Mouse (Mus musculus): ENCODE data around the gene Syt3.

The Syt3 gene

DNA sequence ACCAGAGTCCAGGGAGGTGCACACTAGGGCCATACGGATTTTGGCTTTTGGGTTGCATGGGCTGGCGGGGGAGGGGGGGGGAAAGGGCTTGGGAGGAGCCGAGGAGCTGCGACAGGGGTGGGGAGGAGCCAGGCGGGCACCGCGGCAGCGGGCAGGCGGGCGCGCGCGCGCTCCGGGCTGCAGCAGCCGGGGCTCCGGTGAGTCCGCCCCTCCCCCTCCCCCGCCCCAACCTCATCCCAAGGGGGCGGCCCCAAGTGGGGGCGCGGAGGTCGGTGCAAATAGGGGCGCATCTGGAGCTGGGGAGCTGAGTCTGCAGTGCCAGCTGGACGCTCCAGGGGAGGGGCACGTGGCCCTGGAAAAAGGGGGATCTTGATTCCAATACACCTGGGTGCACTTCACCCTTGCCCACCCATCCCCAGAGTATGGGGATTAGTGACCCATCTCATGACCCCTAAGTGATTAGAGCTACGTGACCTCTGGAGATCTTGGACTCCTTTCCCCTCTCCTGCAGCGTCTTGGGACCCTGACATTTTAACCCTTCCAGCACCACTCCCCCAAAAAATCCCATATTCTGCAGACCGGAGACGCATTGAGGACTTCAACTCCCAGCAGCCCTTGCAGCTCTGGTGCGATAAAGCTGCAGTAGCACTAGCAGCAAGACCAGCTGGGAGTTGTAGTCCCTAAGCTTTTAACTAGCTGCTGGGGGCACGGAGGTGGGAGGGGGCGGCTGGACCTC is at the start of gene Syt3:
Gene Syt3 (plus strand): TSS at position 123 of the 736 bp plus-strand sequence.
- DNase-seq (ENCODE audit: inconsistent ontology term), result peak; percentile 43

GRCm38 (mm10) chr7:44334139-44334538 is 49.8 kb upstream of the Syt3 start:
- no peak for DNase-seq (ENCODE audit: inconsistent ontology term)

DNA sequence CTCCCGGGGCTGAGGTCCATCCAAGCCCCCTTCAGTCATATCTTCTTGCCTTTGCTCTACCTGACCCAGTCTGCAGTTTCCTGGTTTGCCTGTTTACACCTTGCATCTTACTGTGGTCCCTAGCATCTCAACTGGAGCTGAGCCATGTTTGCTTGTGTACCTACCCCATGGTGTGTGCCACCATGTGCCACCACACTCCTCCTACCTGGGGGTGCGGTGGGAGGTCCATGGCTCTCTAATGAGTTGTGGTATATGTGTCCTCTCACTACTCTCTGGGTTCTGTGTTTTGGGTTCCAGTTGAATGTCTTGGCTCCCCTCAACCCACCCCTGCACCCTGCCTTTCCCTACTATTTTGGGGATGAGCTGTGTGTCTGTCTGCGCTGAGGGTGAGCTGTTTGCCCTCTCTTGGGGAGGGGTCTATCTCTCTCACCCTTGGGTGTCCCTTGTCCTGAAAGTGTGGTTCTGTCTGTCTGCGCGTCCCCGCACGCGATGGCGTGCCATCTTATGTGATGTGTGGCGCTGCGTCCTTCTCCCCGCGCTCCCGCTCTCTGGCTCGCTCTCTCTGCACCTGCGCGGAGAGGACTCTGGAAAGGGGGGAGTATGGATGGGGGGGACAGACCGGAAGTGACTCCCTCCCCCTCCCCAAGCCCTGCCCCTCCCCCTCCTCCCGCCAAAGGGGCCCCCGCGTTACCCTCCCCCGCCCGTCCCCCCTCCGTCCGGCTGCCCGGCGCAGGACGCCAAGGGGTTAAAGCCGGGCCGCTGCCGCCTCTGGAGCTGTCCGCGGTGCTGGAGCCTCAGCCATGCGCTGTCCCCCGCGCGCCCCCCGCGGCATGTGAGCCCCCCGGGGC is 48.6 kb upstream of the Syt3 start:
- peak; percentile 43 for DNase-seq (ENCODE audit: inconsistent ontology term)

- DNase-seq (ENCODE audit: inconsistent ontology term), result no peak
Observed at GRCm38 (mm10) chr7:44336046-44337021, 47.6 kb upstream of the Syt3 start.

DNA sequence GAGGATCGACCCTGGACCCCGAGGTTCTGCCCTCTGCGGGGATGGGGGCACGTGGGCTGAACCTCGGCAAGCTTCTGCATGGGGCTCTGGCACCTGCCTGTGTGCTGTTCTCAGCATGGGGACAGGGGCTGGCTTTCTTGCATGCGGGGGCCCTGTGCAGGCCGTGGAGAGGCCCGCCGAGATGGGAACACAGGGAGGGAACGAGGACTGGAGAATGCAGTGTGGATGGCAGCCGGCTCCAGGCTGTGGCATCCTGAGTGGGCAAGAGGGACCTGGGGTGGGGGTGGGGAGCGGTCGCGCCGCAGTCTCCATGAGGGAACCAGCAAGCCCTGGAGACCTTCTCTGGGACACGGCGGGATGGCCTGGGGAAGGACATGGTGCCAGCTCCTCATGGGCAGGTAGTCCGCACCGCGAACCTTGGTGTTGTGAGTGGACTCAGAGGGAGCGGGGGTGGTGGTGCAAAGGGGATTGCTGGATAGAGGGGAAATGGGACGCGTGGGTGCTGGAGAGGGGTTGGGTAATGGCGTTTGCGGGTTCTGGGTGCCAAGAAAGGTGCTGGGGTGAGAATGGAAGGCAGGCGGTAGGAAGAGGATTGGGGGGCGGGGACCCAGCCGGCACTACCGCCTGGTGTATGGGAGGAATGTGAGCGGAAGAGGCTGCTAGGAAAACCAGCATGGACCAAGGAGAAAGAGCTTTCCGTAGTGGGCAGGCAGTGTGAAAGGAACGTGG is 46.6 kb upstream of the Syt3 start:
- DNase-seq (ENCODE audit: inconsistent ontology term), result no peak

DNA sequence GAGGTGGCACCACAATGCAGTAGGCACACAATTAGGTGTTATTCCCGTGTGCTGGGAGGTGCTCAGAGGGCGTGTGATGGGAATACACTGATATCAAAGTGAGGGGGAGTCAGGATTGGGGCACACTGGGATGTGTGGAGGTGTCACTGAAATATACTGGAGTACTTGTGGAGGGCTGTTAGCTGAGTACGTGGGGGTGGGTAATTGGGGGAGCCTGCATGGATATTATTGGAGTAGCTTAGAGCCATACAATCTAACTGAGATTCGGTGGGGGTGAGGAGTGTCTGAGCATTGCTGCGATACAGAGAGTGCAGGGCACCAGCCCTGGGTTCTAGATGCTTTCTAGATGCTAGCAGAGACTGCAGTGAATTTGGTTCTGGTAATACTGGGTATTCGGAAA is 43.7 kb upstream of the Syt3 start:
- no peak for DNase-seq (ENCODE audit: inconsistent ontology term)

DNA sequence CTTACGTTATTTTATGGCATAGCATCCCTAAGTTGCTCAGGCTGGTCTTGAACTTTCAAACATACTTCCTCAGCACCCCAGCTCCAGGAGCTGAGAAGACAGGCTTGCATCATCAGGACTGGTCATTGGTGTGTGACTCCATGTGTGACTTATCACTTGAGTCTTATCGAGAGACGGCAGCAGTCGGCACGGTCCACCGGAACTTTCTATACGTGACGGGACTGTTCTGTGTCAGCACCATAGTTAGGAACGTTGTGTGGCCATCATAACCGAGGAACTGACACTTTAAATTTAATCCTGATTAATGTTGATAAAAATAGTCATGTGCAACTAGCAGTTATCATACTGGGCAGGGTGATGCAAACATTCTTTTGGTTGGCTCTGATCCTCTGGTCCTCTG is 42.8 kb upstream of the Syt3 start:
- no peak for DNase-seq (ENCODE audit: inconsistent ontology term)

DNA sequence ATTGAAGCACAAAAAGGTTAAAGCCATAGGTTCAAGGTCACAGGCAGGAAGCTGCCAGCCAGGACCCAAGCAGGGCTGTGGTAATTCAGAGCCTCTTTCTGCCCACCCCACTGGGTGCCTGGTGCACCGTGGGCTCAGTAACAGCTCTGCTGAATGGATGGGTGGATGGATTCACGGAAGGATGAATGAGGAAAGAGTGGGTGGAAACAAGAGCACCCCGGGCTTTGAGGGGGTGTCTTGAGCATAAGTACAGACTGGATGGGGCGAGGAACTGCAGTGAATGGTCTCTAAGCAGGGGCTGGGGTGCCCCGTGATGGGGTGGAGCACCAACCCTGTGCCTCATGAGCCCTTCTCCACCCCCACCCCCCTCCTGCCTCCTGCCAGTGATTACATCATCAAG is 42.2 kb upstream of the Syt3 start:
- no peak for DNase-seq (ENCODE audit: inconsistent ontology term)

DNA sequence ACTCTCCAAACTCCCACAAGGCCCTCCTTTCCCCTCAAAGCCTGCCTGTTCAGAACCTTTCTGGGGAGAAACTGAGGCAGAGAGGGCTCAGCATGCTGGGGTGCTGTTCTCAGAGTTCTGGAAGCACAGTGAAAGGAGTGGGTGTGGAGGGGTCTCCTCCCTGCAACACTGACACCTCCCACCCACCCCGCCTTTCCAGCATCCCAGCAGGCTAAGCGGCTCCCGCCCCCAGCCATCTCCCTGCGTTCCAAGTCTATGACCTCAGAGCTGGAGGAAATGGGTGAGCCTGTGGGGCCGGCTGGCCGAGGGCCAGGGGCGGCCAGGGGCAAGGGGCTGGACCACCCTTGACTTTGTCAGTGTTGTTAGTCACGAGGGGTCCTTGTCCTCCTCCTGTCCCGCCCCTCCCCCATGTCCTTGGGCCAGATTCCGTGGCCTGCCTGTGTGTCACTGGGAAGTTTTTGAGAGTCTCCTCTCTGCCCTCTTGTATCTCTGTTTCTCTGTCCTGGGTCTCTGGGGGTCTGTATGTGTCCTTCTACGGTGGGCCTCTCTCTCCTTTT is 40.4 kb upstream of the Syt3 start:
- no peak for DNase-seq (ENCODE audit: inconsistent ontology term)

GRCm38 (mm10) chr7:44344622-44345021 is 39.3 kb upstream of the Syt3 start:
- no peak for DNase-seq (ENCODE audit: inconsistent ontology term)

GRCm38 (mm10) chr7:44349043-44349442 is 34.9 kb upstream of the Syt3 start:
- no peak for DNase-seq (ENCODE audit: inconsistent ontology term)

DNA sequence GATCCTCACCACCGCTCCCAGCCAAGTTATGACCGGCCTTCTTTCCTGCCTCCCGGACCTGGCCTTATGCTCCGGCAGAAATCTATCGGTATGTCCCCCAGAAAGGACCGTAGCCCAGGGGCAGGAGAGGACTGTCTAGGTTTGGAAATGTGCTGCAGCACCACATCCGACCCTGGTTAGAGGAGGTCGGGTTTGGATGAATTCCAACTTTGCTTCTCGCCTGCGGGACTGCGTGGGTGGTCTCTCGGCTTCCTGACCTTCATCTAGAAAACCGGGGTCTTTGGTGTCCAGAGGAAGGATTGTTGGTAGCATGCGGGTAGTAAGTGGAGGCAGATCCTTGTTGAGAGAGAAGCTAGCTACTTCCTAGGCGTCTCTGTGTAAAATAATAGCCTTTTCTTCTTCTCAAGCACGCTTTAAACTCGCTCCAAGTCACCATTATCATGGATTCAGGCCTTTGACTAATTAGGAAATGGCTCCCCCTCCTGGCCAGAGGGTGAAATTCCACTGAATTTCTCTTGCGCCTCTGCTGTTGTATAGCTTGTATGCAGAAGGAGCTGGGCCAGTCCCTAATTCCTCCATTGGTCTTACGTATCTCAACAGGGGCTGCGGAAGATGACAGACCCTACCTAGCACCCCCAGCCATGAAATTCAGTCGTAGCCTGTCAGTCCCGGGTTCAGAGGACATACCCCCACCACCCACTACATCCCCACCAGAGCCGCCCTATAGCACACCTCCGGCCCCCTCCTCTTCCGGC is 32.8 kb upstream of the Syt3 start:
- DNase-seq (ENCODE audit: inconsistent ontology term), result peak; percentile 86

- no peak for DNase-seq (ENCODE audit: inconsistent ontology term)
Observed at GRCm38 (mm10) chr7:44351881-44352749, 31.8 kb upstream of the Syt3 start.

DNA sequence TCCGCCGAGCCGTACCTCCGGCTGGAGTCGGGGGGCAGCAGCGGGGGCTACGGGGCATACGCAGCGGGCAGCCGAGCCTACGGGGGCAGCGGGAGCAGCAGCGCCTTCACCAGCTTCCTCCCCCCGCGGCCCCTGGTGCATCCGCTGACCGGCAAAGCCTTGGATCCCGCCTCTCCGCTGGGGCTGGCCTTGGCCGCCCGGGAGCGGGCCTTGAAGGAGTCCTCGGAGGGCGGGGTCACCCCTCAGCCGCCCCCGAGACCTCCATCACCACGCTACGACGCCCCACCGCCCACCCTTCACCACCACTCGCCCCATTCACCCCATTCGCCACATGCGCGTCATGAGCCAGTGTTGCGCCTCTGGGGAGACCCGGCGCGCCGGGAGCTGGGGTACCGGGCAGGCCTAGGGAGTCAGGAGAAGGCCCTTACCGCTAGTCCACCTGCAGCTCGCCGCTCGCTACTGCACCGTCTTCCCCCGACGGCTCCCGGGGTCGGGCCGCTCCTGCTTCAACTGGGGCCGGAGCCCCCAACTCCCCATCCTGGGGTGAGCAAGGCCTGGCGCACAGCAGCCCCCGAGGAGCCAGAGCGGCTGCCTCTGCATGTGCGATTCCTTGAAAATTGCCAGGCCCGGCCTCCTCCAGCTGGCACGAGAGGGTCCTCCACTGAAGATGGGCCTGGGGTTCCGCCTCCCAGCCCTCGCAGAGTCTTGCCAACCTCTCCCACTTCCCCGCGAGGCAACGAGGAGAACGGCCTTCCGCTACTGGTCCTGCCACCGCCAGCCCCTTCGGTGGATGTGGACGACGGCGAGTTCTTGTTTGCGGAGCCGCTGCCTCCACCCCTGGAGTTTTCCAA is 30.9 kb upstream of the Syt3 start:
- DNase-seq (ENCODE audit: inconsistent ontology term), result no peak

- DNase-seq (ENCODE audit: inconsistent ontology term), result no peak
Observed at GRCm38 (mm10) chr7:44353601-44354340, 30.1 kb upstream of the Syt3 start.

DNA sequence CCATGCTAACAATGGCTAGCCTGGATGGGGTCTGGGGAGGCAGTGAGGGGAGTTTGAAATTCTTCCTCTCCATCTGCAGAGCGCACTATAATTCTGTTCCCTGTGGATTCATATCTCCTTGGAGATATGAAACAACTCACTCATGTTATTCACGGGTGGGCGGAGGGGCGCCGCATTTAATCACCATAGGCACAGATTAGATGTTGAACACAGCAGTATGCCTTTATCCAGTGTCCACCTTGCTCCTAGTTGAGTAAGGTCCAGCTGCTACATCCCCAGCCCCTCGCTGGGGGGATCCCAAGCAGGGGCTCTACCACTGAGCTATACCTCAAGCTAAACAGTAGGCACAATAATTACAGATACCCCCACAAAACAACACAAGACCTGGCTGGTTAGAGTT is 28.5 kb upstream of the Syt3 start:
- DNase-seq (ENCODE audit: inconsistent ontology term), result no peak
